Mouse (Mus musculus): ENCODE measurements around the gene Dock9.

GRCm38 (mm10) chr14:121565930-121566329 is 231.7 kb downstream of the Dock9 start:
- TF ChIP-seq CTCF (IDR thresholded peaks at IDR 0.05; ENCODE audit: insufficient read depth, low read depth, low read length) (no peak), POLR2A (IDR thresholded peaks at IDR 0.05; ENCODE audit: insufficient read depth, low read depth, low read length) (no peak)

All from olfactory bulb, adult 2 months (tissue).